Mouse (Mus musculus): ENCODE measurements around the gene Marc2.

GRCm38 (mm10) chr1:184872069-184872819 is 26.0 kb upstream of the Marc2 start:
- TF ChIP-seq CTCF (IDR thresholded peaks at IDR 0.05) (no peak), EP300 (IDR thresholded peaks at IDR 0.05) (no peak)
